Mouse (Mus musculus) regulatory T cell (primary cell): Measurements from ENCODE around the gene Scgb2b17.
"Not testable (repeated sequence)": the region's sequence is repeated elsewhere in the genome, so short reads cannot be mapped to it uniquely, and the experiment has no call there.

Source experiments
- in situ Hi-C: fragments of 300-600 bp; cut with MboI, MseI; formaldehyde crosslinking; loops from one replicate; pipeline ENCODE4 v1.15.1; 2025; ENCODE audit warnings: high pct_unique_total_duplicates

Scgb2b17 gene

DNA sequence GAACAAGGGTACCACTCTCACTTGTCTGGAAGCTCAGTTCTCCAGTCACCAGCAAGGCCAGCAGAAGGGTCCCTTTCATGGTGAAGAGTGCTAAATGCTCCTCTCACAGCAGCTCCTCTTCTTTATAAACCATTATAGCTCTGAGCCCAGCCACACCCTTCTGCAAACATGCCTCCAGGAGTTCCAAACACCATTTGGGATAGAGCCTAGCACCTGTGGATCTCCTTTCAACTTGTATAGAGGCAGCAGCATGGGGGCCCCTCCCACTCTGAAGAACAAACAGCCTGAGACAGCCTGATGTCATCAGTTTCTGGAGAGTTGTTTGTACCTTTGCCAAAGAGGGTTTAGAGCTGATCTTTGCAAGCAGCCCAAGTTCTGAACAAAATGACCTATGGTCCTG, at the start of gene Scgb2b17:
Gene Scgb2b17, minus strand, starts transcription at position 101 of the 400 bp plus-strand sequence.
- in situ Hi-C loops, result not testable (repeated sequence)

DNA sequence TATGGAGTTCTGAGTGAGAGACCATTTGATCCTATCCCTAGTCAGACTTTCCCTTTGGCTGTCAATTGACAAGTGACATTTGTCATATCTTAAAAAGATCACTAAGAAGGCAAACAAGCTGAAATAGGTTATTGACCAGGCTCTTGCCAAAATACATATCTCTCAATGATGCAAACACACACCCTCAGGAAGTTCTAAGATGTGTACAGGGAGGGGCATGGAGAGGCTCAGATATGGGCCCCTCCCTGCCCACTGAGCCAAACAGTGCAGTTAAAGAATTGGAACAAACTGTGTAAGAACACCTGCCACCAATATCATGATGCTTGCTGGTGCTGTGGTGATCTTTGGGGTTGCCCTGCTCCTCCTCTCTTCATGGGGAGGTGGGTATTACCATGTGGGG, 6.8 kb upstream of the Scgb2b17 start, which contains the start of gene Scgb1b17:
Gene Scgb1b17, plus strand, starts transcription at position 301 of the 400 bp plus-strand sequence.
- in situ Hi-C loops, result loop anchor here (10.0 kb wide), 1 partner anchor 968 kb away; no protein-coding TSS in a partner anchor
